Mouse (Mus musculus) intestine, embryonic 15.5 days (tissue): ENCODE measurements around the gene Cadm1. TPM values are rescaled to one million over a fixed set of nuclear protein-coding genes. Genes with fewer than 3 reads are reported as not detected.

ENCODE experiments used
- ATAC-seq: fragments of 200-750 bp; cut with Nextera tagmentation; 2 replicates; pipeline ENCODE4 v1.8.0; 2017; ENCODE audit warnings: moderate TSS enrichment, moderate library complexity
- H3K27ac ChIP-seq: fragments of 300-500 bp; sonication (generic); 2 replicates; pipeline ENCODE4 v1.5.1; 2015; ENCODE audit warnings: mild to moderate bottlenecking, inconsistent platforms
- H3K27me3 ChIP-seq: fragments of 300-500 bp; sonication (generic); replicated peaks from 2 replicates; pipeline ENCODE4 v1.6.1; 2015; ENCODE audit warnings: inconsistent platforms
- H3K36me3 ChIP-seq: fragments of 300-500 bp; sonication (generic); 2 replicates; pipeline ENCODE4 v1.6.1; 2015; ENCODE audit warnings: inconsistent platforms
- H3K4me1 ChIP-seq: fragments of 300-500 bp; sonication (generic); replicated peaks from 2 replicates; pipeline ENCODE4 v1.6.1; 2015; ENCODE audit warnings: inconsistent platforms
- H3K4me2 ChIP-seq: fragments of 300-500 bp; sonication (generic); replicated peaks from 2 replicates; pipeline ENCODE4 v1.6.1; 2015; ENCODE audit warnings: mild to moderate bottlenecking, inconsistent platforms
- H3K4me3 ChIP-seq: fragments of 300-500 bp; sonication (generic); replicated peaks from 2 replicates; pipeline ENCODE4 v1.5.1; 2015; ENCODE audit warnings: inconsistent platforms
- H3K9ac ChIP-seq: fragments of 300-500 bp; sonication (generic); 2 replicates; pipeline ENCODE4 v1.6.1; 2015; ENCODE audit warnings: inconsistent platforms
- H3K9me3 ChIP-seq: fragments of 300-500 bp; sonication (generic); 2 replicates; pipeline ENCODE4 v1.6.1; 2016; ENCODE audit warnings: inconsistent platforms
- WGBS: fragments of 180-500 bp; shearing (Covaris S2); methylation state at CpG from one replicate; pipeline ENCODE4 v1.1.7; 2015; 5-methylcytosine and 5-hydroxymethylcytosine counted together
- polyA plus RNA-seq: library from polyadenylated mRNA; unstranded; fragments of >200 nt; fragmentation: Nextera tagmentation; extraction: Ambion mirVana; gene quantifications from 2 replicates; pipeline ENCODE4 v1.2.1, GENCODE M21; 2015

Gene Cadm1
- polyA plus RNA-seq, 1 experiment from 2014 or later: 45.7 TPM

GRCm38 (mm10) chr9:47586176-47586575, 56.2 kb downstream of the Cadm1 start:
- no peak overlapping the region for H3K27ac ChIP-seq
- no peak for ATAC-seq
- no peaks in the 10 kb centered on the region for H3K36me3 ChIP-seq
- H3K4me1 ChIP-seq: no peaks in the 10 kb centered on the region
- no peak overlapping the region for H3K9ac ChIP-seq
- H3K9me3 ChIP-seq: no peaks in the 10 kb centered on the region
- H3K27me3 ChIP-seq: no peaks in the 10 kb centered on the region
- no peak overlapping the region for H3K4me3 ChIP-seq
- no peak overlapping the region for H3K4me2 ChIP-seq
- 92% methylated on average over 5 of the region's 5 CpGs for whole genome bisulfite sequencing

- Histone ChIP-seq H3K4me3 (no peak overlapping the region), H3K27ac (no peak overlapping the region), H3K9ac (no peak overlapping the region), H3K36me3 (no peaks in the 10 kb centered on the region), H3K9me3 (no peaks in the 10 kb centered on the region), H3K4me2 (no peak overlapping the region), H3K27me3 (no peaks in the 10 kb centered on the region), H3K4me1 (no peaks in the 10 kb centered on the region)
- no peak for ATAC-seq
- WGBS: 88% methylated on average over 8 of the region's 8 CpGs
Measured at GRCm38 (mm10) chr9:47586839-47587238, 56.9 kb downstream of the Cadm1 start.

- no peak for ATAC-seq
- H3K36me3 ChIP-seq: no peaks in the 10 kb centered on the region
Measured at GRCm38 (mm10) chr9:47587577-47588194, 57.7 kb downstream of the Cadm1 start.

GRCm38 (mm10) chr9:47589832-47590231, 59.9 kb downstream of the Cadm1 start:
- H3K27ac ChIP-seq: no peak overlapping the region
- no peak overlapping the region for H3K4me2 ChIP-seq
- H3K27me3 ChIP-seq: no peaks in the 10 kb centered on the region
- peak; percentile 84 for ATAC-seq
- no peaks in the 10 kb centered on the region for H3K4me1 ChIP-seq
- no peak overlapping the region for H3K4me3 ChIP-seq
- 42% methylated on average over 5 of the region's 5 CpGs for WGBS
- H3K9me3 ChIP-seq: no peaks in the 10 kb centered on the region
- H3K36me3 ChIP-seq: no peaks in the 10 kb centered on the region
- H3K9ac ChIP-seq: no peak overlapping the region

More at GRCm38 (mm10) chr9:47587577-47588194, 57.7 kb downstream of the Cadm1 start:
- WGBS: 43% methylated on average over 7 of the region's 7 CpGs
- Histone ChIP-seq H3K4me2 (peak overlapping the region; percentile 46), H3K4me3 (no peak overlapping the region), H3K9me3 (no peaks in the 10 kb centered on the region), H3K4me1 (no peaks in the 10 kb centered on the region), H3K9ac (no peak overlapping the region), H3K27me3 (no peaks in the 10 kb centered on the region), H3K27ac (no peak overlapping the region)

GRCm38 (mm10) chr9:47601541-47601940, 71.6 kb downstream of the Cadm1 start:
- WGBS: 86% methylated on average over 11 of the region's 11 CpGs
- no peaks in the 10 kb centered on the region for H3K27me3 ChIP-seq
- H3K4me1 ChIP-seq: no peaks in the 10 kb centered on the region
- no peak overlapping the region for H3K4me3 ChIP-seq
- H3K27ac ChIP-seq: no peak overlapping the region
- no peaks in the 10 kb centered on the region for H3K9me3 ChIP-seq
- ATAC-seq: no peak
- H3K9ac ChIP-seq: no peak overlapping the region
- no peak overlapping the region for H3K4me2 ChIP-seq
- H3K36me3 ChIP-seq: no peaks in the 10 kb centered on the region

- H3K4me2 ChIP-seq: no peak overlapping the region
- no peak overlapping the region for H3K27ac ChIP-seq
- 72% methylated on average over 4 of the region's 4 CpGs for WGBS
- H3K27me3 ChIP-seq: no peaks in the 10 kb centered on the region
- H3K36me3 ChIP-seq: no peaks in the 10 kb centered on the region
- H3K4me1 ChIP-seq: no peaks in the 10 kb centered on the region
- ATAC-seq: no peak
- no peak overlapping the region for H3K9ac ChIP-seq
- H3K4me3 ChIP-seq: no peak overlapping the region
- no peaks in the 10 kb centered on the region for H3K9me3 ChIP-seq
Measured at GRCm38 (mm10) chr9:47603971-47604370, 74.0 kb downstream of the Cadm1 start.

- Histone ChIP-seq H3K36me3 (no peaks in the 10 kb centered on the region), H3K4me3 (no peak overlapping the region), H3K9me3 (no peaks in the 10 kb centered on the region), H3K4me1 (no peaks in the 10 kb centered on the region), H3K9ac (no peak overlapping the region), H3K4me2 (no peak overlapping the region), H3K27me3 (no peaks in the 10 kb centered on the region), H3K27ac (no peak overlapping the region)
- ATAC-seq: no peak
- 78% methylated on average over 5 of the region's 5 CpGs for WGBS
Measured at GRCm38 (mm10) chr9:47605628-47606027, 75.7 kb downstream of the Cadm1 start.

- ATAC-seq: peak; percentile 63
- H3K9me3 ChIP-seq: no peaks in the 10 kb centered on the region
- no peak overlapping the region for H3K4me3 ChIP-seq
- no peaks in the 10 kb centered on the region for H3K36me3 ChIP-seq
- H3K9ac ChIP-seq: no peak overlapping the region
- H3K27me3 ChIP-seq: no peaks in the 10 kb centered on the region
- WGBS: 64% methylated on average over 7 of the region's 7 CpGs
- no peak overlapping the region for H3K4me2 ChIP-seq
- H3K27ac ChIP-seq: no peak overlapping the region
- no peaks in the 10 kb centered on the region for H3K4me1 ChIP-seq
Measured at GRCm38 (mm10) chr9:47608441-47608840, 78.5 kb downstream of the Cadm1 start.

- H3K4me1 ChIP-seq: no peaks in the 10 kb centered on the region
- no peak overlapping the region for H3K4me2 ChIP-seq
- no peak overlapping the region for H3K9ac ChIP-seq
- H3K4me3 ChIP-seq: no peak overlapping the region
- H3K9me3 ChIP-seq: no peaks in the 10 kb centered on the region
- ATAC-seq: no peak
- no peak overlapping the region for H3K27ac ChIP-seq
- 62% methylated on average over 5 of the region's 6 CpGs for WGBS
- H3K27me3 ChIP-seq: no peaks in the 10 kb centered on the region
- no peaks in the 10 kb centered on the region for H3K36me3 ChIP-seq
Measured at GRCm38 (mm10) chr9:47608921-47609320, 78.9 kb downstream of the Cadm1 start.

GRCm38 (mm10) chr9:47609443-47609842, 79.5 kb downstream of the Cadm1 start:
- 79% methylated on average over 4 of the region's 4 CpGs for WGBS

GRCm38 (mm10) chr9:47610316-47610715, 80.3 kb downstream of the Cadm1 start:
- H3K4me1 ChIP-seq: no peaks in the 10 kb centered on the region
- H3K9me3 ChIP-seq: no peaks in the 10 kb centered on the region
- H3K4me2 ChIP-seq: no peak overlapping the region
- no peak overlapping the region for H3K9ac ChIP-seq
- no peak overlapping the region for H3K27ac ChIP-seq
- no peaks in the 10 kb centered on the region for H3K27me3 ChIP-seq
- ATAC-seq: no peak
- no peak overlapping the region for H3K4me3 ChIP-seq
- WGBS: 68% methylated on average over 11 of the region's 11 CpGs
- H3K36me3 ChIP-seq: no peaks in the 10 kb centered on the region

More at GRCm38 (mm10) chr9:47609443-47609842, 79.5 kb downstream of the Cadm1 start:
- no peaks in the 10 kb centered on the region for H3K9me3 ChIP-seq
- no peak overlapping the region for H3K4me3 ChIP-seq
- no peaks in the 10 kb centered on the region for H3K36me3 ChIP-seq
- no peaks in the 10 kb centered on the region for H3K27me3 ChIP-seq
- H3K4me1 ChIP-seq: no peaks in the 10 kb centered on the region
- ATAC-seq: no peak
- H3K27ac ChIP-seq: no peak overlapping the region
- no peak overlapping the region for H3K9ac ChIP-seq
- H3K4me2 ChIP-seq: no peak overlapping the region

GRCm38 (mm10) chr9:47612894-47613412, 83.0 kb downstream of the Cadm1 start:
- ATAC-seq: no peak
- Histone ChIP-seq H3K9me3 (no peaks in the 10 kb centered on the region), H3K4me3 (no peak overlapping the region), H3K4me1 (peaks cover 3% of the 10 kb centered on the region; the same call in 1 of the 2 replicates), H3K4me2 (no peak overlapping the region), H3K36me3 (no peaks in the 10 kb centered on the region), H3K27me3 (no peaks in the 10 kb centered on the region), H3K9ac (no peak overlapping the region), H3K27ac (no peak overlapping the region)
- 72% methylated on average over 13 of the region's 13 CpGs for WGBS

GRCm38 (mm10) chr9:47615049-47615448, 85.1 kb downstream of the Cadm1 start:
- Histone ChIP-seq H3K9me3 (no peaks in the 10 kb centered on the region), H3K4me2 (no peak overlapping the region), H3K4me3 (no peak overlapping the region), H3K27ac (no peak overlapping the region), H3K9ac (no peak overlapping the region), H3K4me1 (peaks cover 3% of the 10 kb centered on the region; the same call in 1 of the 2 replicates), H3K27me3 (peaks cover 3% of the 10 kb centered on the region; the same call in 1 of the 2 replicates), H3K36me3 (no peaks in the 10 kb centered on the region)
- ATAC-seq: no peak
- WGBS: 83% methylated on average over 6 of the region's 6 CpGs
